Mouse (Mus musculus) heart, postnatal 0 days (tissue): ENCODE data around the gene Ptprc. TPM values are rescaled to one million over a fixed set of nuclear protein-coding genes. Genes with fewer than 3 reads are reported as not detected.

Experiments
- ATAC-seq: fragments of 200-750 bp; cut with Nextera tagmentation; 2 replicates; pipeline ENCODE4 v1.8.0; 2017; ENCODE audit warnings: low read depth, moderate number of reproducible peaks, moderate library complexity; ENCODE audit not compliant: insufficient read depth
- DNase-seq: peaks from one replicate; pipeline ENCODE4 v3.0.0-alpha.2; 2016; ENCODE audit warnings: low spot score
- H3K27ac ChIP-seq: fragments of 300-500 bp; sonication (generic); 2 replicates; pipeline ENCODE4 v1.5.1; 2014; ENCODE audit warnings: low read depth, mild to moderate bottlenecking
- H3K27me3 ChIP-seq: fragments of 300-500 bp; sonication (generic); 2 replicates; pipeline ENCODE4 v1.6.1; 2014; ENCODE audit warnings: low read length, mixed read lengths; ENCODE audit not compliant: control insufficient read depth, insufficient read depth
- H3K36me3 ChIP-seq: fragments of 300-500 bp; sonication (generic); replicated peaks from 2 replicates; pipeline ENCODE4 v1.6.1; 2014; ENCODE audit warnings: low read length, mixed read lengths; ENCODE audit not compliant: control insufficient read depth, insufficient read depth
- H3K4me1 ChIP-seq: fragments of 300-500 bp; sonication (generic); 2 replicates; pipeline ENCODE4 v1.6.1; 2014; ENCODE audit warnings: antibody characterized with exemption; ENCODE audit not compliant: control insufficient read depth, insufficient read depth
- H3K4me2 ChIP-seq: fragments of 300-500 bp; sonication (generic); 2 replicates; pipeline ENCODE4 v1.6.1; 2014; ENCODE audit warnings: low read depth, mild to moderate bottlenecking, low read length, moderate library complexity
- H3K4me3 ChIP-seq: fragments of 300-500 bp; sonication (generic); 2 replicates; pipeline ENCODE4 v1.5.1; 2014; ENCODE audit warnings: low read depth, low read length
- H3K9ac ChIP-seq: fragments of 300-500 bp; sonication (generic); replicated peaks from 2 replicates; pipeline ENCODE4 v1.6.1; 2014; ENCODE audit warnings: low read depth, low read length, mixed read lengths
- H3K9me3 ChIP-seq: fragments of 300-500 bp; sonication (generic); replicated peaks from 2 replicates; pipeline ENCODE4 v1.6.1; 2016; ENCODE audit warnings: low read length; ENCODE audit not compliant: control insufficient read depth
- CTCF ChIP-seq: IDR thresholded peaks from 2 replicates; pipeline ENCODE4 v1.5.1; 2016; ENCODE audit warnings: antibody characterized with exemption, control low read depth, low read depth
- EP300 ChIP-seq: IDR thresholded peaks from 2 replicates; pipeline ENCODE4 v1.6.1; 2016; ENCODE audit warnings: antibody characterized with exemption, low read depth
- WGBS: fragments of 180-500 bp; shearing (Covaris S2); extraction: QIAGEN DNeasy Blood & Tissue Kit; methylation state at CpG from one replicate; pipeline ENCODE4 v1.1.7; 2014; 5-methylcytosine and 5-hydroxymethylcytosine counted together
- polyA plus RNA-seq: library from polyadenylated mRNA; unstranded; fragments of >200 nt; fragmentation: Nextera tagmentation; extraction: Ambion mirVana; gene quantifications from 2 replicates; pipeline ENCODE4 v1.2.1, GENCODE M21; 2015
- total RNA-seq: library from RNA; depleted of rRNA; stranded (reverse); fragments of >200 nt; gene quantifications from 2 replicates; pipeline ENCODE4 v1.2.3, GENCODE M21; 2014; ENCODE audit warnings: low replicate concordance

The Ptprc gene
- total and polyA plus RNA-seq, 2 experiments from 2014 or later = 1.2 to 2.3 TPM

DNA sequence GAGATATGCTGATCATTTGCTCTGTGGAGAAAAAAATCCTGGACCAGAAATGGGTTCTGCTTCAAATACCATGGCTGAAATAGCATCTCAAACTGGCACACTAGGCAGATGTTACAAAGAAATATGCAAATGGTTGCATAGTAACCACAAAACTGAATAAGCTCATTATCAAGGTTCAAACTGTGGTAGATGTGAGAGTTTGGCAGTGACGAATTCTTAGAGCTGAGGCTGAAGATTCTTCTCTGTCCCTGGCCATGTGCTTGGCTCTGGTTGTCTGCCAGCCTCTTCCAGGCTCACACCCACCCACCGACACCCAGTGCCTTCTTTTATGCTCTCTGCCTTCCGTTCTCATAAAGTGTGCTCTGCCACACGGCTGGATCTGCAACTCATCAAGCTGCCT, 26.7 kb downstream of the Ptprc start:
- H3K9ac ChIP-seq = no peak overlapping the region
- H3K9me3 ChIP-seq = no peaks in the 10 kb centered on the region
- ATAC-seq (no peak), DNase-seq (no peak)
- no peak overlapping the region for H3K4me2 ChIP-seq
- TF ChIP-seq CTCF (no peak), EP300 (no peak)
- H3K4me3 ChIP-seq = no peak overlapping the region
- H3K27ac ChIP-seq = no peak overlapping the region
- no peaks in the 10 kb centered on the region for H3K4me1 ChIP-seq
- 51% methylated on average over 4 of the region's 4 CpGs for WGBS
- H3K27me3 ChIP-seq = no peaks in the 10 kb centered on the region
- no peaks in the 10 kb centered on the region for H3K36me3 ChIP-seq

DNA sequence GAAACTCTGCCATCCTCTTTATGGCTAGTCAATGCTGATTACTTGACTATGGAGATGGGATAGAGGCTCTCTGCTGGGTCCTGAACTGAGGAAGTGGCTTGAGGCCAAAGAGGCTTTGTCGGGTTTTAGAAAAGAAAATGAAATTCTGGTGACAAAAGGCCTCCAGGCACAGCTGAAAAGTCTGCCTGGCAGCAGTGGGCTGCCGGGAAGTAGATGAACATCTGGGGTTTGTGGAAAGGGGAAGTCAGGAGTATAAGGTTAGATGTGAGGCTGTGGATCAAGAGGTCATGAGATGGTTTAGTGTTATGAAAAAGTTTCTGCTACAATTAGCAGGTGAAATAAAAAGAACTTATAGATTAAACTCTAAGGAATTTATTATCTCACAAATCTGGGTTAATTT, 29.9 kb downstream of the Ptprc start:
- Histone ChIP-seq H3K4me2 (no peak overlapping the region), H3K9me3 (no peaks in the 10 kb centered on the region), H3K27ac (no peak overlapping the region), H3K4me1 (no peaks in the 10 kb centered on the region), H3K27me3 (no peaks in the 10 kb centered on the region), H3K4me3 (no peak overlapping the region), H3K9ac (no peak overlapping the region), H3K36me3 (no peaks in the 10 kb centered on the region)
- no peak for ATAC-seq
- DNase-seq = no peak
- 34% methylated on average over 2 of the region's 2 CpGs for WGBS
- no peak for TF ChIP-seq EP300
- TF ChIP-seq CTCF = no peak

- ATAC-seq (no peak), DNase-seq (no peak)
- H3K27ac ChIP-seq = no peak overlapping the region
- no peaks in the 10 kb centered on the region for H3K4me1 ChIP-seq
- H3K4me2 ChIP-seq = no peak overlapping the region
- H3K36me3 ChIP-seq = no peaks in the 10 kb centered on the region
- H3K4me3 ChIP-seq = no peak overlapping the region
- H3K9ac ChIP-seq = no peak overlapping the region
- H3K9me3 ChIP-seq = no peaks in the 10 kb centered on the region
- no peaks in the 10 kb centered on the region for H3K27me3 ChIP-seq
- 79% methylated on average over 3 of the region's 3 CpGs for WGBS
- TF ChIP-seq CTCF = no peak
- no peak for TF ChIP-seq EP300
These were observed 30.4 kb downstream of the Ptprc start for GRCm38 (mm10) chr1:138145148-138145547.

DNA sequence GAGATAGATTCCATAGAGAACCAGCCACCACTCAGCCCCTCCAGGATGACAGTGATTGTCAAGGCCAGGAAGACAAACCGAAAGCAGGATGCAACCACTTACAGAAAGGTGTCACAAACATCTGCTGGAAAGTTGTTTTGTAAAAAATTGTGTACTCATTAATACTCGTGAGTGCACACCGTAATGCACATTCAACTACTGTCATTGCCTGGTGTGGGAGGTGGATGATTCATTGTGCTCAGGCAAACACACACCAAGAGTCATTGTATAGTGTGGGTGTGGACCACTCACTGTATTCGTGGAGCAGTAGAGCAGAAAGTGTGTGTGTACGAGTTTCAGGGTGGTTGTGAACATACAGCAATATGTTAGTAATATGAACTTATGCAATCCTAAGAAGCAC, 31.1 kb downstream of the Ptprc start:
- no peaks in the 10 kb centered on the region for H3K27me3 ChIP-seq
- DNase-seq (no peak), ATAC-seq (no peak)
- H3K4me1 ChIP-seq = no peaks in the 10 kb centered on the region
- no peaks in the 10 kb centered on the region for H3K9me3 ChIP-seq
- no peak overlapping the region for H3K9ac ChIP-seq
- no peak overlapping the region for H3K4me2 ChIP-seq
- WGBS = 74% methylated on average over 5 of the region's 5 CpGs
- H3K36me3 ChIP-seq = no peaks in the 10 kb centered on the region
- H3K4me3 ChIP-seq = no peak overlapping the region
- H3K27ac ChIP-seq = no peak overlapping the region
- TF ChIP-seq EP300 (no peak), CTCF (no peak)

DNA sequence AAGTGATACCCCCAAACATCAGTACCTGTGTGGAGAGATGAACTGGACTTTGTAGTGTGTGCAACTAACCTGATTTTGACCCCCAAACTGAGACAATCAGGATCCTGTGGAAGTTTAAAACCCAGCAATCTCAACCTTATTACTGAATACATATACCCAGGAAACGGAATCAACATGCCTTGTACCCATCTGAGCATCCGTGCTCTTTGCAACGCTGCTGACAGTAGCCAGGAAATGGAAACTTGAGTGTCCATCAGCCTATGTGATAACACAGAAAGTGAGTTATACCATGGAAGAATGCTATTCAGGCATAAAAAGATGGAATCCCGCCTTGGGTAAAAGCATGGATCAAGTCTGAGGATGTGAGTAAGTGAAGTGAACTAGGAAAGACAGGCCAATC, 34.7 kb downstream of the Ptprc start:
- H3K4me3 ChIP-seq = no peak overlapping the region
- H3K36me3 ChIP-seq = no peaks in the 10 kb centered on the region
- H3K27ac ChIP-seq = no peak overlapping the region
- no peak for TF ChIP-seq EP300
- TF ChIP-seq CTCF = no peak
- ATAC-seq = no peak
- H3K4me1 ChIP-seq = no peaks in the 10 kb centered on the region
- H3K9ac ChIP-seq = no peak overlapping the region
- H3K27me3 ChIP-seq = no peaks in the 10 kb centered on the region
- no peak for DNase-seq
- no peaks in the 10 kb centered on the region for H3K9me3 ChIP-seq
- 72% methylated on average over 4 of the region's 4 CpGs for WGBS
- H3K4me2 ChIP-seq = no peak overlapping the region

DNA sequence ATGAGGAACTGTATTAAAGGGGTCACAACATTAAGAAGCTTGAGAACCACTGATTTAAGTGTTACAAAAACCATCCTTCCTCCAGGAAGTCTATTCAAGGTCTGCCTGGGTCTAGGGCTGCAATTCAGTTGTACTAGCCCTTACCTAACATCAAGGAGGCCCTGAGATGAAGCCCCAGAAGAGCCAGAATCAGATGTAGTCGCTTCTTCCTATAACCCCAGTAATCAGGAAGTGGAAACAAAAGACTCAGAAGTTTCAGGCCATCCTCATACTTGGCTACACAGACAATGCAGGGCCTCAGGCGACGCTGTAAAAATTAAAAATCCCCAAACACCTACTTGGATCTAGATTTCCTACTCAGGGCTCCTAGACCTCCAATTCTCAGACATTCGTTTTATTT, 37.8 kb downstream of the Ptprc start:
- Histone ChIP-seq H3K27me3 (no peaks in the 10 kb centered on the region), H3K9me3 (no peaks in the 10 kb centered on the region), H3K36me3 (no peaks in the 10 kb centered on the region), H3K4me1 (0 out of 2 replicates have a peak, but pooled peaks cover 3% of the 10 kb centered on the region), H3K9ac (no peak overlapping the region), H3K27ac (no peak overlapping the region), H3K4me3 (no peak overlapping the region), H3K4me2 (no peak overlapping the region)
- no peak for DNase-seq
- 71% methylated on average over 4 of the region's 4 CpGs for whole genome bisulfite sequencing
- ATAC-seq = no peak
- TF ChIP-seq CTCF (no peak), EP300 (no peak)
